Mouse (Mus musculus): ENCODE measurements at regions not wholly inside any gene's neighbourhood (a gene's known extent, or its start where the extent isn't known, plus 50 kb on each side); places are given as distances from the start of the nearest gene placed in this dataset.

- H3K27me3 ChIP-seq (ENCODE audit: control insufficient read depth in 1 of 2, insufficient read depth in 2 of 2, low read length in 2 of 2): no peaks in the 10 kb centered on the region
- no peaks in the 10 kb centered on the region for H3K79me2 ChIP-seq (ENCODE audit: control insufficient read depth, insufficient read depth, low read length, poor library complexity)
- no peak overlapping the region for H3K9ac ChIP-seq (ENCODE audit: control insufficient read depth, low read depth, low read length, poor library complexity, severe bottlenecking)
- no peaks in the 10 kb centered on the region for H3K9me3 ChIP-seq (replicated peaks; ENCODE audit: insufficient read depth, low read length)
- DNase-seq (ENCODE audit: low read depth, low spot score): no peak
- no peak overlapping the region for H3K4me3 ChIP-seq (ENCODE audit: control insufficient read depth in 1 of 2, insufficient read depth in 1 of 2, low read depth in 2 of 2, low read length in 2 of 2)
- TF ChIP-seq ETS1 (IDR thresholded peaks at IDR 0.05; ENCODE audit: low read depth, low read length): no peak
- no peak for TF ChIP-seq ZMIZ1 (IDR thresholded peaks at IDR 0.05; ENCODE audit: low read depth, low read length)
- H3K36me3 ChIP-seq (ENCODE audit: control insufficient read depth in 1 of 2, insufficient read depth in 2 of 2, low read length in 2 of 2): no peaks in the 10 kb centered on the region
- H3K27ac ChIP-seq (ENCODE audit: control insufficient read depth, low read depth, low read length): no peak overlapping the region
- no peaks in the 10 kb centered on the region for H3K4me1 ChIP-seq (ENCODE audit: control insufficient read depth in 1 of 2, insufficient read depth in 2 of 2, low read length in 2 of 2)
Observed at GRCm38 (mm10) chr6:8863843-8864620, 84.2 kb upstream of the Nxph1 start.

GRCm38 (mm10) chr6:8877373-8878070 is 70.7 kb upstream of the Nxph1 start:
- TF ChIP-seq MEF2A (IDR thresholded peaks at IDR 0.05; ENCODE audit: extremely low read depth, insufficient replicate concordance, low read depth, low read length, poor library complexity, severe bottlenecking) (no peak), NELFE (IDR thresholded peaks at IDR 0.05; ENCODE audit: low read depth, low read length) (no peak), RAD21 (IDR thresholded peaks at IDR 0.05; ENCODE audit: low read depth, low read length) (no peak), USF1 (IDR thresholded peaks at IDR 0.05; ENCODE audit: low read depth, low read length) (no peak), TAL1 (IDR thresholded peaks at IDR 0.05; ENCODE audit: low read length) (no peak), TCF12 (IDR thresholded peaks at IDR 0.05; ENCODE audit: low read depth, low read length) (no peak), CHD2 (IDR thresholded peaks at IDR 0.05; ENCODE audit: low read length) (no peak), POLR2AphosphoS2 (IDR thresholded peaks at IDR 0.05; ENCODE audit: low read length) (no peak), RCOR1 (IDR thresholded peaks at IDR 0.05; ENCODE audit: low read depth, low read length) (no peak), ZMIZ1 (IDR thresholded peaks at IDR 0.05; ENCODE audit: low read depth, low read length) (no peak), MAX (IDR thresholded peaks at IDR 0.05; ENCODE audit: low read length) (no peak), E2F4 (IDR thresholded peaks at IDR 0.05; ENCODE audit: borderline replicate concordance, low read depth, low read length) (no peak), JUND (IDR thresholded peaks at IDR 0.05; ENCODE audit: low read depth, low read length) (no peak), HCFC1 (IDR thresholded peaks at IDR 0.05; ENCODE audit: low read depth, low read length) (no peak), ZKSCAN1 (IDR thresholded peaks at IDR 0.05; ENCODE audit: low read depth, low read length) (no peak), KAT2A (conservative IDR thresholded peaks at IDR 0.05; ENCODE audit: low read depth, low read length) (no peak), GABPA (IDR thresholded peaks at IDR 0.05; ENCODE audit: low read depth, low read length) (no peak)
- H3K4me3 ChIP-seq (ENCODE audit: control insufficient read depth in 1 of 2, insufficient read depth in 1 of 2, low read depth in 2 of 2, low read length in 2 of 2): no peak overlapping the region
- no peaks in the 10 kb centered on the region for H3K9me3 ChIP-seq (replicated peaks; ENCODE audit: insufficient read depth, low read length)
- H3K36me3 ChIP-seq (ENCODE audit: control insufficient read depth in 1 of 2, insufficient read depth in 2 of 2, low read length in 2 of 2): no peaks in the 10 kb centered on the region
- H3K4me1 ChIP-seq (ENCODE audit: control insufficient read depth in 1 of 2, insufficient read depth in 2 of 2, low read length in 2 of 2): no peaks in the 10 kb centered on the region
- DNase-seq (ENCODE audit: low read depth, low spot score): no peak
- no peak overlapping the region for H3K9ac ChIP-seq (ENCODE audit: control insufficient read depth, low read depth, low read length, poor library complexity, severe bottlenecking)
- no peaks in the 10 kb centered on the region for H3K79me2 ChIP-seq (ENCODE audit: control insufficient read depth, insufficient read depth, low read length, poor library complexity)
- peaks cover 0 to 2% of the 10 kb centered on the region in 2 experiments; a peak in 2 of 4 replicates for H3K27me3 ChIP-seq (ENCODE audit: control insufficient read depth in 1 of 2, insufficient read depth in 2 of 2, low read length in 2 of 2)
- H3K27ac ChIP-seq (ENCODE audit: control insufficient read depth, low read depth, low read length): no peak overlapping the region

All from MEL (cell line).